Mouse (Mus musculus) thymus, postnatal 0 days (tissue): ENCODE results near the gene Gm10663. TPM values are rescaled to one million over a fixed set of nuclear protein-coding genes. Genes with fewer than 3 reads are reported as not detected.

Experiments used
- DNase-seq: peaks from one replicate; pipeline ENCODE4 v3.0.0-alpha.2; 2015; ENCODE audit warnings: low spot score
- polyA plus RNA-seq: library from polyadenylated mRNA; unstranded; fragments of >200 nt; fragmentation: Nextera tagmentation; extraction: Ambion mirVana; gene quantifications from 2 replicates; pipeline ENCODE4 v1.2.1, GENCODE M21; 2015

Gm10663 gene
- polyA plus RNA-seq = not detected in 2 replicates

- no peak for DNase-seq
These were observed at the start of gene Gm10663 for GRCm38 (mm10) chr8:65074733-65075132. Gene Gm10663, plus strand, starts transcription at chr8:65075033.

GRCm38 (mm10) chr8:65028959-65029686 is 45.7 kb upstream of the Gm10663 start:
- DNase-seq = no peak

DNA sequence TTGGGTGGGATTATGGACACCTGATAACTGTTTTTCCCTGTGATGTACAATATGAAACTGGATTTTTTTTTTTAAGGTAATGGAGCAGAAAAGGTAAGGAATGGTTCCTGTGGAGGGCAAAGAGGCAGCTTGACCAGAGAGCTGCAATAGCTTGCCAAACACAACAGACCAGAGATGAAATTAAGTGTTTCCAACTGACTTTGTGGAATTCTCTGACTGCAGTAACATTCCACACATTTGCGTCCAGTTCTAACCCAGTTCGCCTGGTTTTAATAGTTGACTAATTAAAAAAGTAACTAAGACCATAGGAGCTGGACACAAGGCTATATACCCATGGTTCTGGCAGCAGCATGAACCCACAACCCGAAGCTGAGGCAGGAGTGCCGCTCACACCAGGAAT is 45.1 kb upstream of the Gm10663 start:
- DNase-seq = no peak

- DNase-seq = no peak
These were observed 43.9 kb upstream of the Gm10663 start for GRCm38 (mm10) chr8:65030735-65031485.

- no peak for DNase-seq
These were observed 42.7 kb upstream of the Gm10663 start for GRCm38 (mm10) chr8:65032107-65032506.

- DNase-seq = no peak
These were observed 41.8 kb upstream of the Gm10663 start for GRCm38 (mm10) chr8:65033056-65033455.

- no peak for DNase-seq
These were observed 40.7 kb upstream of the Gm10663 start for GRCm38 (mm10) chr8:65034136-65034535.

GRCm38 (mm10) chr8:65037117-65037533 is 37.7 kb upstream of the Gm10663 start, which contains the start of gene Apela:
Gene Apela, minus strand, starts transcription at chr8:65037336.
- DNase-seq = no peak

- no peak for DNase-seq
These were observed 28.3 kb upstream of the Gm10663 start for GRCm38 (mm10) chr8:65046565-65046964.

GRCm38 (mm10) chr8:65047193-65047592 is 27.6 kb upstream of the Gm10663 start:
- DNase-seq = no peak

- DNase-seq = no peak
These were observed 27.0 kb upstream of the Gm10663 start for GRCm38 (mm10) chr8:65047801-65048200.

DNA sequence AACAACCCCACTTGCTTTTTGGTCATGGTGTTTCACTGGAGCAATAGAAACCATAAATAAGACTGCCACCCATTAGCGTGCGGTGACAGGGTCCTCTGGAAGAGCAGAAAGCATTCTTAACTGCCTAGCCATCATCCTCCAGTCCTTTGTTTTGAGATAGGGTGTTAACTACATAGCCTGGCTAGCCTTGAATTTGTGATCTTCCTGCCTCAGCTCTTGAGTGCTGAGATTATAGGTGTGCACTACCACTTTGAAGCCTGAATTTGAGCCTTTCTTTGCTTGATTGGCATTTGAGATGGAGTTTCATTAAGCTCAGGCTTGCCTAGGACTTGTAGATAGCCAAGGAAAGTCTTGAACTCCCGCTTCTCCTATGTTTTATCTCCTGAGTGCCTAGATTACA is 21.3 kb upstream of the Gm10663 start:
- no peak for DNase-seq

- no peak for DNase-seq
These were observed 20.9 kb upstream of the Gm10663 start for GRCm38 (mm10) chr8:65053968-65054367.

- DNase-seq = no peak
These were observed 18.1 kb upstream of the Gm10663 start for GRCm38 (mm10) chr8:65056722-65057121.

GRCm38 (mm10) chr8:65062195-65062594 is 12.6 kb upstream of the Gm10663 start:
- DNase-seq = no peak

- DNase-seq = no peak
These were observed 10.8 kb upstream of the Gm10663 start for GRCm38 (mm10) chr8:65064071-65064470.

- DNase-seq = no peak
These were observed 9.2 kb upstream of the Gm10663 start for GRCm38 (mm10) chr8:65065622-65066021.

GRCm38 (mm10) chr8:65067031-65067430 is 7.8 kb upstream of the Gm10663 start:
- no peak for DNase-seq

- DNase-seq = no peak
These were observed 7.0 kb upstream of the Gm10663 start for GRCm38 (mm10) chr8:65067694-65068472.

- DNase-seq = no peak
These were observed 6.4 kb upstream of the Gm10663 start for GRCm38 (mm10) chr8:65068473-65068819.

- DNase-seq = no peak
These were observed 3.8 kb upstream of the Gm10663 start for GRCm38 (mm10) chr8:65070996-65071395.

DNA sequence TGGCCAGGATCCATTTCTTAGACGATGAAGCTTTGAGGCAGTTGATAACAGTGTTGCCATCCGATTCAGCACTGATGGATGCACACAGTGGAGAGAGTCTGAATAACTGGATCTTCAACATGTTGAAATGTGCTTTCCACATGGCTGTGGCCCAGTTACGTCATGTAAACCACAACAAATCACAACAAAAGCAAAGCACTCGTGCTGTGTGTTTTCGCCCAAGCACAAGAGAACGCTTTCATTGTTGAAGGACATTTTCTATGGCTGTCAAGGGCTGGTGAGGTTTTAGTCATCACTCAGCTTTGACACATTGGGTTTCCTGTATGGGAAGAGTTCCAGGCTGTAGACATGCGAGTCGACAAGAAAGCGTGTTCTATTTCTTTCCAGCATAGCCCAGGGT is 5.9 kb downstream of the Gm10663 start:
- no peak for DNase-seq
